Mouse (Mus musculus) spleen, postnatal 10 days (tissue): ENCODE data around the gene Gm17455.

ENCODE experiments used
- DNase-seq, 2 experiments: peaks; one replicate each; pipeline ENCODE4 v3.0.0; 2021 to 2022; ENCODE audit warnings: low spot score in 2 of 2

Gene Gm17455

GRCm38 (mm10) chr10:60418137-60418536 is 18.6 kb downstream of the Gm17455 start:
- DNase-seq = peak; percentile 52 to 81

GRCm38 (mm10) chr10:60419624-60420023 is 20.1 kb downstream of the Gm17455 start:
- no peak for DNase-seq

- no peak for DNase-seq
Observed at GRCm38 (mm10) chr10:60422756-60423155, 23.2 kb downstream of the Gm17455 start.

GRCm38 (mm10) chr10:60430001-60430400 is 30.5 kb downstream of the Gm17455 start:
- DNase-seq = no peak

- DNase-seq = no peak
Observed at GRCm38 (mm10) chr10:60430591-60430990, 31.1 kb downstream of the Gm17455 start.

GRCm38 (mm10) chr10:60432679-60433078 is 33.2 kb downstream of the Gm17455 start:
- no peak for DNase-seq

- no peak for DNase-seq
Observed at GRCm38 (mm10) chr10:60442321-60442720, 42.8 kb downstream of the Gm17455 start.

- no peak for DNase-seq
Observed at GRCm38 (mm10) chr10:60443078-60443477, 43.6 kb downstream of the Gm17455 start.

- DNase-seq = peak in 1 of 2 experiments; percentile 22
Observed at GRCm38 (mm10) chr10:60445031-60445593, 45.6 kb downstream of the Gm17455 start.

- DNase-seq = no peak
Observed at GRCm38 (mm10) chr10:60447186-60447585, 47.7 kb downstream of the Gm17455 start.
